Mouse (Mus musculus) MEL-GATA-1-ER (cell line): ENCODE measurements around the gene Phkg2.
A peak's percentile ranks its signal among the peaks of the same experiment; 100 is the strongest.

Experiments used
- DNase-seq: peaks from one replicate; pipeline ENCODE4 v3.0.0-alpha.2; 2012; ENCODE audit warnings: low read depth; ENCODE audit errors: extremely low read depth

Phkg2 gene

DNA sequence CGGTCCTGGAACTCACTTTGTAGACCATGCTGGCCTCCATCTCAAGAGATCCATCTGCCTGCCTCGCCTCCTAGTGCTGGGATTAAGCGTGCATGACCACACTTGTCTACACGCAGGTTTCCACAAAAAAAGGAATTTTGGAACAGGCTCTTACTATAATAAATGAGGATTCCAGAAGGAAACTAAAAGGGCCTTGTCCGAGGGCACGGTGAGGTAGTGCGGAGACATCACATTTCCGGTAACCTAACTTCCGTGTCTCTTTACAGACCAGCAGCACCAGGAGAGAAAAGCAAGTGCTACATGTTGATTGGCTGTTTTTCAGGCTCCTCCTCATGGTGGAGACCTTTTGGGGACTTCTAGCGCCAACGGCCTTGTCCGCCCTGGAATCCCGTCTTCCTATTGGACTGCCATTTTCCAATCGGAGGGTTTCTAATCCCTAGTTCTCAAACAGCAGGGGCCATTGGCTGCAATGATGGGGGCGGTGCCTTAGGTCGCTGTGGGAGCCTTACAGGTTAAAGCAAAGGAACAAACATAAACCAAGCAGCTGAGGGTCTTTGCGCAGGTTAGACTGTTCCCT is at the start of gene Phkg2:
Gene Phkg2 (plus strand): TSS at position 446 of the 577 bp plus-strand sequence.
- peak; percentile 99 for DNase-seq

DNA sequence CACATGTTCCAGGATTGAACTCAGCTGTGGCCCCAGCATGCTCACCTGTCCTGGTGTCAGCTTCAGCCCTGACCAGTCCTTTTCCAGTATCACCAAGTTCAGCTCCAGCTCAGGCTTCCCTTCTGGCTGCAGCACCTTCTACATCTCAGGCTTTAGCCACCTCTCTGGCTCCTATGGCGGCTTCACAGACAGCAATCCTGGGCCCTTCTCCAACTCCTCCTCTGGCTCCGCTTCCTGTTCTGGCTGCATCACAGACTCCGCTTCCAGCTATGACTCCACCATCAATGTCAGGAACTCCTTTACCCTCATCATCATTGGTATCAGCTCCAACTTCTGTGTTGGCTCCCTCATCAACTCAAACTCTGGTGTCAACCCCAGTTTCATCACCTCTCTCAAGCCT is 31.5 kb upstream of the Phkg2 start:
- DNase-seq, result no peak

DNA sequence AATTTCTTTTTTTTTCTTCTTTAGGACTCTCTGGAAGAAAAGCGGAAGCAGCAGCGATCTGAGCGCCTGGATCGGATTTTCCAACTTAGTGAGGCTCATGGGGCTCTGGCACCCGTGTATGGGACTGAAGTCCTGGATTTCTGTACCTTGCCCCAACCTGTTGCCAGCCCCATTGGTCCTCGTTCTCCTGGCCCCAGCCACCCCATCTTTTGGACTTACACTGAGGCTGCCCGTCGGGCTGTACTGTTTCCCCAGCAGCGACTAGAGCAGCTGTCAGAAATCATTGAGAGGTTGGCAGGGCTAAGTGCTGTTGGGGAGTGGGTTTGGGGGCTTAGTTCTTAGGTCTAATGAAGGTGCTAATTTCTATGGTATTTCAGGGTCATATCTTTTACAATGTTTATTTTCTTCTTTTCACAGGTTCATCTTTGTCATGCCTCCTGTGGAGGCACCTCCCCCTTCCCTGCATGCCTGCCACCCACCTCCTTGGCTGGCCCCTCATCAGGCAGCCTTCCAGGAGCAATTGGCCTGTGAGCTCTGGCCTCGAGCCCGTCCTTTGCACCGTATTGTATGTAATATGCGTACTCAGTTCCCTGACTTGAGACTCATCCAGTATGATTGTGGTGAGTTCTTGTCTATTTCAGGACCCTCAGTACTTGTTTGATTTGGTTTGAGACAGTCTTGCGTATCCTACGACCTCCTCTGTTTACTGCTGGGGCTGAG is 23.9 kb upstream of the Phkg2 start:
- DNase-seq, result no peak

DNA sequence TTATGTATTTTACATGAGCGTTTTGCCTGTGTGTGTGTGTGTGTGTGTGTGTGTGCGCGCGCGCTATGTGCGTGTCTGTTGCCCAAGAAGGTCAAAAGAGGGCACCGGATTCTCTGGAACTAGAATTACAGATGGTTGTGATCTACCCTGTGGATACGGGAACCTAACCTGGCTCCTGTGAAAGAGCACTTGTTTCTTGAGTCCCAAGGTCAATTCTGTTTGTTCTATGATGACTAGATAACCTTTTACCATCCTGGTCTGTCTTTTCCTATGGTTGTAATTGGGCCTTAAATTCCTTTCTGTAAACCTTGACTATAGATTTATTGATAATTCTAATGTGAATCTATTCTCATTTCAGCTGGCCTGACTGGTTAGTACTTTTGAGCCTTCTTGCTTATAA is 21.6 kb upstream of the Phkg2 start:
- no peak for DNase-seq

DNA sequence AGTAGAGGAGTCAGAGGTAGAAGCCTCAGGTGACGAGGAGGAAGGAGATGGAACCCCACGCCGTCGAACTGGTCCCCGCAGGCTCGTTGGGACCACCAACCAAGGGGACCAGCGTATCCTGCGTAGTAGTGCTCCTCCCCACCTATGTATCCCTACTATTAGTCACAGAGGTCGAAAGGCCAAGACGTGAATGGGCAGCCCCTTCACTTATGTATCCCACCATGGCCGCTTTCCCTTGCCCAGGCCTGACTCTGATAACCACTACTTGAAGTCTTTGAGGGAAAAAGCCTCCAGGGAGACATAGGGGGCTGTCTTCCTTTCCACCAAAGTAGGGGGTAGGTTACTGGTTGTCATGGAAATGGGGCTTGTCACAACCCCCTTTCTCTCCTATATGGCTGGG is 12.6 kb upstream of the Phkg2 start:
- DNase-seq, result no peak

DNA sequence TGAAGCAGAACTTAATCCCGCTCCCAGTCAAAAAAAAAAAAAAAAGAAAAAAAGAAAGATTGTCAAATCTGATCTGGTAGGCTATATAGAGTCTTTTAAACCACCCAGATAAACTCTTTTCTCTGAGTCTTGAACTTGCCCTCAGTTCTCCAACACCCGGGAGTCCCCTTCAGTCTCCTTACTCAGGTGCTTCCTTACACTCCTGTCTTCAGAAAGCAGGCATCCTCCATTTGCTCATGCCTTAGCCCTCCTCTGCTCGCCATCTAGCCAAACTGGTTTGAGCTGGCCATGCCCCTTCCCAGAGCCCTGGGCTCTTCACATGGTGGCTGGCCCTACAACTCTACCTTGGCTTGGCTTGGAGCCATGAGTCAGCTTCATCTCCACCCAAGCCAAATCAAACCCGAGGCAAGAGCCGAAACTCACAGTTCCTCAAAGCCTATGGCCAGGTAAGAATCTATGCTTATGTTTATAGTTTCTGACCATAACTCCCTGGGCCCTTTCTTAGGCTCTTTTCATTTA is 11.7 kb upstream of the Phkg2 start, which contains the start of gene Tmem265:
Gene Tmem265 (plus strand): TSS at position 51 of the 519 bp plus-strand sequence.
- DNase-seq, result no peak

DNA sequence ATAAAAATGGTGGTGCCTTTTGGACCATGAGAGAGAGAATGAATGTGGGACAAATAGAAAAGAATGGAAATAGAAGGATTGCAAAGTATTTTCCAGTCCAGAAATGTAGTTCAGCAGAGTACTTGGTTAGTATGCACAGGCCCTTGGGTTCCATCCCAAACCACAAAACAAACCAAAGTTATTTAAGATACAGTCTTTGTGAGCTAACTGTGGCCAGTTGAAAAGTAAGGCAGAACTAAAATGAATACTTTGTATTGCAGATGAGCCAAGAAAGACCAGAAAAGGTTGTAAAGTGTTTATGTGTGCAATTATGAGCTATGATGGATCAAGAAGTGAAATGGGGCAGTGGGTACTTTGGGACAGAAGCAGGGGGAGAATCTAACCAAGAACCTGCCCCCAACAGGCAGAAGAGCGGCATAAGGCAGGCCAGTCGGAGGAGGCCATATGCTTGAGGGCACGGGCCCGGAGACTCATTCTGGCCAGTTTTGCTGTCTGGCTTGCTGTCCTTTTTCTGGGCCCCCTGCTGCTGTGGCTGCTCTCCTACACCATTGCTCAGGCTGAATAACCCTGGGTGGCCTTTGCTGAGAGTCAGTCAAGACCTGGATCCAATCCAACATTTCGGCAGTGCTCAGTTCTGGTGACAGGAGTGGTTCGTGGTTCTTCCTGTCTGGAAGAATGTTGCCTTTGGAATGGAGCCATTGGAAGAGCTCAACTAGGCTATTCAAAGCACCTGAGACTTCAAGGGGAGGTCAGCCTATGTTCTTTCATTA is 8.6 kb upstream of the Phkg2 start:
- no peak for DNase-seq

DNA sequence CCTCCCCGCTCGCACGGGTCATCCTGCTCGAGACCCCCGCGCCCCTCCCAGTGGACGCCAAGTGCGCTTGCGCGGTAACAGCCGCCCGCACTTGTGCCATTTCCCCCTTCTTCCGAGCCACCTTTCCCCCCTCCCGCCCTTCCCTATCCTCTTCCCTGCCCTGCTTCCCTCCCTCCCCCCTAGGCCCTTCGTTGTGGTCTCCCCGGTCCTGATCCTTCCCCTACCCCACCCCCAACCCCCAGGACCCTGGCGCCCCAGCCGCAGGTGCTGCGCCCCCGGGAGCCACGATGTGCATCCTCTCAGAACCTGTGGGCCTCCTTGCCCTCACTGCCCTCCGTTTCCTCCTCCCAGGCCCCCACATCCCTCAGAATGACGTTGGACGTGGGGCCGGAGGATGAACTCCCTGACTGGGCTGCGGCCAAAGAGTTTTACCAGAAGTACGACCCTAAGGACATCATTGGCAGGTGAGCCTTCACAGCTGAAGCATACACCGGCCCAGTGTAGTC is 416 bp downstream of the Phkg2 start:
- DNase-seq, result no peak

DNA sequence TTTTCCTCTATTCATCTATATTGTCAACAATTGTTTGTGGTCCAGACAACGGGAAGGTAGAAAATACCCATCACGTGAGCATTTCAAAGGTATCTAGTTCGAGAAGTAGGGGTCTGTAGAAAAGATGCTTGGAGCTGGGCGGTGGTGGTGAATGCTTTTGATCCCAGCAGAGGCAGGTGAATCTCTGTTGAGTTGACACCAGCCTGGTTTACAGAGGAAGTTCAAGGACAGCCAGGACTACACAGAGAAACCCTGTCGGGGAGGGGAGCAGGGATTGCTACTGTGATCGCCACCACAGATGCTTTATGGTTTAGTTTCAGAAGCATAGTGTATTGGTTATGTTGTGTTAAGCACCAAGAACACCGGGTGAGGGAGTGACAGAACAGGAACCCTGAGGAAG is 975 bp downstream of the Phkg2 start:
- no peak for DNase-seq

DNA sequence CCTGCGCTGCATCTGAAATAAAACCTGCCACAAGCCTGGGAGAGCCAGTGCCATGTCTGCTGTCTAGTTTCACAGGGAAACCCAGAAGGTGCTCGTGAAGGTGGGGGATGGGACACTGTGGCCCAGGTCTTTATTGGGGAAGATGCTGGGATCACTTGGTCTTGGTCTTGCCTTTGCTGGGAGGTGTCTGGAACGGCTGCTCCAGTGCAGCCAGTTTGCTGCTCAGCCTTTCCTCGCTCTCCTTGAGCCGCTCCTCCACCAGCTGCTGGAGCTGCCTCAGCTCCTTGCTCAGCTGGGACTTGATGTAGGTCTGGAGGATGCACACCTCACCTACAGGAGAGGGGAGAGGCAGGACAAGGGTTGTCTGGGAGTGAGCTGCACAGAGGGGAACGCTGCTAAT is 10.1 kb downstream of the Phkg2 start:
- DNase-seq, result no peak

DNA sequence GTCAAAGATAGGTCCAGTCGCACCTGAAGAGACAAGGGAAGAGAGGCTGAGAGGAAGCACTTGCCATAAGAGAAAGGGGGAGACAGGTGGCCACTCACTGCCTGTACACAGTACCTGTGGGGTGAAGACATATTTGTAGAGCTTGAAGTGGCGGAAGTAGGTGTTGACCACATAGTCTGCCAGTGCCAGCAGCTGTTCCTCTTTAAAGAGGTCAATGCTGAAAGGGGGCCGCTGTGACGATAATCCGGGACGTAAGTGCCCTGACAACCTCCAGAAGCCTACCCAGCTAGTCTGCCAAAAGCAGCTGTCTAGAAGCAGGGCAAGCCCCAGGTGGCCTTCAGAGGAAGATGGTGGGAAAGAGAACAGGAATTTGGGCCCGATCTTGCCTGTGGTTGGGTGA is 11.9 kb downstream of the Phkg2 start:
- no peak for DNase-seq

DNA sequence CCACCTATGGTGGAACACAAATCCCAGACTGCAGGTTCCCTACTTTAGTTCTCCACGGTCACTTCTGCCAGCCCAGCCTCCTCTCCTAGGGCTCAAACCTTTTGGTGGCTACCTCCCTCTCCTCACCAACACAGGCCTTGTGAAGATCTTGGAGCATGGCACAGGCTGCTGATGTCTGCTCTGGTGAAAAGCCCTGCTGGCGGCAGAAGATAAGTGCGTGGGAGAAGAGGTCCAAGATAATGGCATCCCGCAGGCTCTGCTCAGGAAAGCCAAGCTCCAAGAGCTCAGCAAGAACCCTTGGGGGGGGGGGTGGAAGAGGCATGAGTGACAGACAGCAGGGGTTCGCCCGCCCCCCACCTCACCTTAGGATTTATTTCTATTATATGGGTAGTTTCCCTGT is 13.0 kb downstream of the Phkg2 start:
- peak; percentile 50 for DNase-seq

DNA sequence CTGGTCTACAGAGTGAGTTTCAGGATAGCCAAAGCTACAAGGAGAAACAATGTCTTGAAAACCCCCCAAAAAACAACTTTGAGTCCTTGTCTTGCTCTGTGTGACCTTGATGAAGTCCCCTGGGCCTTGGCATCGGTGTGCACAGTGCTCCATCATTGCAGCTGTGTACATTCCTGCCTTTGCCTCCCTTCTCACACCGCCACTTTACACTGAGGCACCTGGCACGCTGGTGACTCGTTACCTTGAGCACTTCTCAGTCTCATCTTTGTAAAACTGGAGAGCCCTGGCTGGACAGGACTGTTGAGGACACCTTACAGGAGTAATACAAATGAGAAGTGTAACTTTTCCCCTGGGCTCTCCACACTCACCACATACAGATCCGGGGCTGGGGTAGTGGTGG is 14.1 kb downstream of the Phkg2 start:
- DNase-seq, result no peak

DNA sequence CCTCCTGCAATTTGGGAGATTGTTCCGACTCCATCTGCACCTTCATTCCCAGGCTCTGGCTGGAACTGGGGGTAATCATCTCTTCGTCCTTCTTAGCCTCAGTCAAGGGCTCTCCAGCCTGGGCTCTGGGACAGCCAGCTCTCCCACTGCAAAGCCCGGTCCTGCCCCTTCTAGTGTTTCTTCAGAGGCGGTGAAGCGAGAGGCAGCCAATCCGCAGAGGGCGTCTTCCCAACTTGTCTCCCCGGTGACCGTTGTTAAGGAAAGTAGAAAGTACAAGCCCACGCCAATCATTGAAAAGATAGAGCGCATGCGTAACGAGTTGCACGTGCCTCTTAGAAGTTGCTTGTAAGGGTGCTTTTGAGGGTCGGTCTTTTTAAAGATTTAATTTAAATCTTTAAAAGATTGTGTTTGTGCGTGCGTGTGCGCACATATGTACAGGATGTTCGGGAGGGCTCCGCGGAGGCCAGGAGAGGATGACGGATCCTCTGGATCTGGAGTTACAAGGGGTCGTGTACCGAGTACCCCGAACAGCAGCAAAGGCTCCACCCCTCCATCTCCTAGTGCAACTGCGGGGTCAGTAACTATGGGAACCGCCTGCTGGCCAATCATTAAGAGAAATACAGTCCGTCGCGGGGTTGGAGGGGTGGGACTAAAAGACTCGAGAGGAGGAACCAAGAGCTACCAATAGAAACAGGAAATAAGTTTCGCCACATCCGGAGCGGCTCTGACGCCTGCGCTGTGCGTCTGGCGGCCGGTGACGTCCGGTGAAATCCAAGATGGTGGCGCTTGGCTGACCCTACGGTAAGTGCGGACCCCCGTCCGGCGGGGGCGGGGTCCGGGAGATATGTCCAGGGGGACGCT is 15.1 kb downstream of the Phkg2 start, which contains the start of the genes Ccdc189 and Rnf40:
Gene Ccdc189 (minus strand): TSS at position 585 of the 861 bp plus-strand sequence.
Gene Rnf40 (plus strand): TSS at position 757 of the 861 bp plus-strand sequence.
- DNase-seq, result peak; percentile 99

DNA sequence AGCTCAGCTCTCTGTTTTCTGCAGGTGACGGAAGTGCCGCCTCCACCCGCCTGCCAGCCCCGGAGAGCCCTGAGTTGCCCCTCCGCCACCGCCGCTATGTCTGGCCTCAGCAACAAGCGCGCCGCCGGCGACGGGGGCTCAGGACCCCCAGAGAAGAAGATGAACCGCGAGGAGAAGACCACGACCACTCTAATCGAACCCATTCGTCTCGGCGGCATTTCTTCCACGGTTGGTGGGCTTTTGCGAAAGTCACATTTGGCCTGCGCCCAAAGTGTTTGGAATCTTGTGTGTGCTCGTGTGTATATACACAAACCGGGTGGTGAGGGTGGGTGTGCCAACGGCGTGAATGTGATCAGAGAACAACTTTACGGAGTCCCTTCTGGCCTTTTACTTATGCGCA is 15.8 kb downstream of the Phkg2 start:
- DNase-seq, result no peak

DNA sequence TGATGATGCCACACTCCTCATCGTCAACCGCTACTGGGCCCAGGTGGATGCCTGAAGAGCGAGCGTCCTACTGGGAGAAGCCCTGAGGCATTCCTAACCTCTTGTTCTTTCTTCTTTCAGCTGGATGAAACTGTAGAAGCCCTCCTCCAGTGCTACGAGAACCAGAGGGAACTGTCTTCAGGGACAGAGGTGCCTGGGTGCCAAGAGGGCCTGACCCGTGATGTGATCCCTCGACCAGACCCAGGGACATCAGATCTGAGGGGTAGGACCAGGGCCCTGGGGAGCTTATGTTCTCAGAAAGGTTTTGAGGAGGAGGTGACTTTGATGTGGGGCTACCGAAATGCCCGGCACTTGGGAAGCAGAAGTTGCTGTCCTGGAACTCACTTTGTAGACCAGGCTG is 16.5 kb downstream of the Phkg2 start:
- DNase-seq, result no peak

DNA sequence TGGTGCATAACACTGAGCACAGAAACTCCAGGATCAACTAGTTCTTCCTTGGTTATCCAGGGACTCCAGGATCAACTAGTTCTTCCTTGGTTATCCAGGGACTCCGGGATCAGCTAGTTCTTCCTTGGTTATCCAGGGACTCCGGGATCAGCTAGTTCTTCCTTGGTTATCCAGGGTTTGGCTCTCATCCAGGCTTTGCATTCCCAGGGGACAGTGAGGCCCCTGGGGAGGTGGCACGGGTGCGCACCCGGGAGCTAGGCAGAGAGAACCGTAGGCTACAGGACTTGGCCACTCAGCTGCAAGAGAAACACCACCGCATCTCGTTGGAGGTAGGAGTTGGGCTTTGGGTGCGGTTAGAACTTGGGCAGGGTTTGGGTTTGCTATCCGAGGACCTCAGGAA is 18.0 kb downstream of the Phkg2 start:
- no peak for DNase-seq

DNA sequence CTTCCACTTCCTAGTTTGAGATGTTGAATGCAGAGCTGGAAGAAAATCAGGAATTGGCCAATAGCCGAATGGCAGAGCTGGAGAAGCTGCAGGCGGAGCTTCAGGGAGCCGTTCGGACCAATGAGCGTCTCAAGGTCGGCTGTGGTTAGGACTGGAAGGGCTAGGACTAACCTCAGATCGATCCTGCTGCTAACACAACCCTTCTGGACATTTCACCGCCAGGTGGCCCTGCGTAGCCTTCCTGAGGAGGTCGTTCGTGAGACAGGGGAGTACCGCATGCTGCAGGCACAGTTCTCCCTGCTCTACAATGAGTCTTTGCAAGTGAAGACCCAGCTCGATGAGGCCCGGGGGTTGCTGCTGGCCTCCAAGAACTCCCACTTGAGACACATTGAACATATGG is 19.4 kb downstream of the Phkg2 start:
- no peak for DNase-seq

DNA sequence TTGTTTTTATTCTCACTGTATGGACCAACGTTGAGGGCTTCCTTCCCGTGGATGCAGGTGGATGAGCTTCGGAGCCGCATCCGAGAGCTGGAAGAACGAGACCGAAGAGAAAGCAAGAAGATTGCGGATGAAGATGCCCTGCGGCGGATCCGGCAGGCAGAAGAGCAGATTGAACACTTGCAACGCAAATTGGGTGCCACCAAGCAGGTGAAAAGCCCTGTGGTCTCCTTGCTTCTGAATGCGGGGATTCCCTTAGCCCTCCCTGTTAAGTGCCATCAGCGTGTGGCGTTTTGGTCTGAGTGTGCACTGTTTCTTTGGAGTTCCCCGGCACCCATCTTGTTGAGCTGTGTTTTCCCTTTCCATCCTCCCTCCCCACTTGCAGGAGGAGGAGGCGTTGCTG is 23.6 kb downstream of the Phkg2 start:
- DNase-seq, result no peak

DNA sequence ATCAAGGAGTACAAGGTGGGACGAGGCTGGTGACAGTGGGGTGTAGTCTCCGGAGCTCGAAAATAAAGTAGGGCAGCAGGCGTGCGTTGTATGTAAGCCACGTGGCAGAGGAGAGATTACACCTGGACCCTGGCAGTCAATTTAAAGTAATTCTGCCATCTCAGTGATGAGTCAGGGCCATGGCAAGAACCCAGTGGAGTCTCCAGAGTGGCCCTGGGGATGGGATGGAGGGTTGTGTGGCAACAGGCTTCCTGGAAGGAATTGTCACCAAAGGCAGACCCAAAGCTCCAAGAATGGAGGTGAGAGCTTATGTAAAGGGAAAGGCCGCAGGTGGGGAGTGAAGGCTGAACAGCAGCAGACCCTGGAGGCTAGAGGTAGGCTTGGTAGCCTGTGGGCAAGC is 27.5 kb downstream of the Phkg2 start:
- DNase-seq, result no peak

DNA sequence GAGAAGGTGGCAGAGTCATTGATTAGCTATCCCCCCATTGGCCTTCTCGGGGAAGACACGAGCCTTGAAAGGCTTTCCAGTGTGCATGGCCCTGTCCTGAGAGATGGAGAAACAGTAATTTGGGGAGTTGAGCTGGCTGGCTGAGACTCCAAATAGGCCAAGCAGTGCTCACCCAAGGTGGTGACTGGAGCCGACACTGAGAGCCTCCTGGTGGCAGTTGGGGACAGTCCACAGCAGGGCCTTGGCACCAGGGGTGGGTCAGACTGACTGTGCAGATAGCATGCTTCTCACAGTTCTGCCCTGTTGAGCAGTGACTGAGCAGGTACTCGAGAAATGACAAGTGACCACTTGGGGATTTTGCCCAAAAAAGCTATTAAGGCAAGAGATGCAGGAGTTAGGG is 28.6 kb downstream of the Phkg2 start:
- DNase-seq, result no peak
